Mouse (Mus musculus) forebrain, postnatal 0 days (tissue): Measurements from ENCODE around the gene Ywhaq. TPM values are rescaled to one million over a fixed set of nuclear protein-coding genes. Genes with fewer than 3 reads are reported as not detected.

ENCODE experiments used
- ATAC-seq: fragments of 200-750 bp; cut with Nextera tagmentation; 2 replicates; pipeline ENCODE4 v1.8.0; 2017; ENCODE audit warnings: mild to moderate bottlenecking, moderate library complexity
- DNase-seq: peaks from one replicate; pipeline ENCODE4 v3.0.0-alpha.2; 2015
- H3K27ac ChIP-seq: fragments of 300-500 bp; sonication (generic); 2 replicates; pipeline ENCODE4 v1.5.1; 2014; ENCODE audit warnings: low read depth, mild to moderate bottlenecking, antibody characterized with exemption, low read length, moderate library complexity, mixed read lengths
- H3K27me3 ChIP-seq: fragments of 300-500 bp; sonication (generic); 2 replicates; pipeline ENCODE4 v1.6.1; 2014; ENCODE audit warnings: mild to moderate bottlenecking, low read length, mixed read lengths; ENCODE audit not compliant: insufficient read depth
- H3K36me3 ChIP-seq: fragments of 300-500 bp; sonication (generic); 2 replicates; pipeline ENCODE4 v1.6.1; 2014; ENCODE audit warnings: mild to moderate bottlenecking, moderate library complexity; ENCODE audit not compliant: insufficient read depth
- H3K4me1 ChIP-seq: fragments of 300-500 bp; sonication (generic); 2 replicates; pipeline ENCODE4 v1.6.1; 2014; ENCODE audit warnings: antibody characterized with exemption; ENCODE audit not compliant: insufficient read depth
- H3K4me2 ChIP-seq: fragments of 300-500 bp; sonication (generic); 2 replicates; pipeline ENCODE4 v1.6.1; 2014; ENCODE audit warnings: low read depth, mild to moderate bottlenecking, moderate library complexity
- H3K4me3 ChIP-seq: fragments of 300-500 bp; sonication (generic); 2 replicates; pipeline ENCODE4 v1.5.1; 2014; ENCODE audit warnings: low read depth, low read length, mixed read lengths
- H3K9ac ChIP-seq: fragments of 300-500 bp; sonication (generic); 2 replicates; pipeline ENCODE4 v1.6.1; 2014; ENCODE audit warnings: mild to moderate bottlenecking
- H3K9me3 ChIP-seq: fragments of 300-500 bp; sonication (generic); 2 replicates; pipeline ENCODE4 v1.6.1; 2016; ENCODE audit warnings: low read length
- CTCF ChIP-seq: sonication (generic); IDR thresholded peaks from 2 replicates; pipeline ENCODE4 v1.5.1; 2016; ENCODE audit warnings: antibody characterized with exemption, control low read depth, low read depth
- WGBS: fragments of 180-500 bp; shearing (Covaris S2); extraction: QIAGEN DNeasy Blood & Tissue Kit; methylation state at CpG from one replicate; pipeline ENCODE4 v1.1.7; 2014; 5-methylcytosine and 5-hydroxymethylcytosine counted together
- polyA plus RNA-seq: library from polyadenylated mRNA; unstranded; fragments of >200 nt; fragmentation: Nextera tagmentation; extraction: Ambion mirVana; gene quantifications from 2 replicates; pipeline ENCODE4 v1.2.1, GENCODE M21; 2015
- total RNA-seq: library from RNA; depleted of rRNA; stranded (reverse); fragments of >200 nt; gene quantifications from 2 replicates; pipeline ENCODE4 v1.2.3, GENCODE M21; 2014

The Ywhaq gene
- total and polyA plus RNA-seq, 2 experiments from 2014 or later, result 738 to 1,188 TPM

GRCm38 (mm10) chr12:21443783-21444182 is 26.3 kb upstream of the Ywhaq start:
- no peaks in the 10 kb centered on the region for H3K9me3 ChIP-seq
- H3K4me3 ChIP-seq, result no peak overlapping the region
- whole genome bisulfite sequencing, result 87% methylated on average over 3 of the region's 3 CpGs
- ATAC-seq (no peak), DNase-seq (no peak)
- TF ChIP-seq CTCF, result no peak
- H3K27me3 ChIP-seq, result no peaks in the 10 kb centered on the region
- H3K4me2 ChIP-seq, result no peak overlapping the region
- no peak overlapping the region for H3K9ac ChIP-seq
- no peaks in the 10 kb centered on the region for H3K36me3 ChIP-seq
- H3K27ac ChIP-seq, result no peak overlapping the region
- H3K4me1 ChIP-seq, result peaks cover 3% of the 10 kb centered on the region; the same call in 1 of the 2 replicates

- DNase-seq, result no peak
- no peak overlapping the region for H3K27ac ChIP-seq
- TF ChIP-seq CTCF, result no peak
- no peaks in the 10 kb centered on the region for H3K36me3 ChIP-seq
- no peak for ATAC-seq
- no peak overlapping the region for H3K4me3 ChIP-seq
- no peak overlapping the region for H3K4me2 ChIP-seq
- peaks cover 3% of the 10 kb centered on the region; the same call in 1 of the 2 replicates for H3K4me1 ChIP-seq
- H3K9ac ChIP-seq, result no peak overlapping the region
- no peaks in the 10 kb centered on the region for H3K9me3 ChIP-seq
- no peaks in the 10 kb centered on the region for H3K27me3 ChIP-seq
- WGBS, result 96% methylated on average over 1 of the region's 1 CpGs
Measured at GRCm38 (mm10) chr12:21441870-21442269, 24.4 kb upstream of the Ywhaq start.

- no peak for TF ChIP-seq CTCF
- Histone ChIP-seq H3K4me1 (peaks cover 3% of the 10 kb centered on the region; the same call in 1 of the 2 replicates), H3K27ac (peak overlapping the region; percentile 46; the same call in 1 of the 2 replicates), H3K4me2 (no peak overlapping the region), H3K9ac (no peak overlapping the region), H3K36me3 (no peaks in the 10 kb centered on the region), H3K27me3 (no peaks in the 10 kb centered on the region), H3K4me3 (no peak overlapping the region), H3K9me3 (no peaks in the 10 kb centered on the region)
- 36% methylated on average over 9 of the region's 9 CpGs for WGBS
- DNase-seq (peak; percentile 14), ATAC-seq (peak; percentile 62; the same call in 1 of the 2 replicates)
Measured at GRCm38 (mm10) chr12:21439428-21439827, 22.0 kb upstream of the Ywhaq start.

- ATAC-seq (peak; percentile 60), DNase-seq (no peak)
- no peak overlapping the region for H3K4me2 ChIP-seq
Measured at GRCm38 (mm10) chr12:21438750-21439394, 21.4 kb upstream of the Ywhaq start.

GRCm38 (mm10) chr12:21438294-21438693 is 20.9 kb upstream of the Ywhaq start:
- no peaks in the 10 kb centered on the region for H3K9me3 ChIP-seq
- no peak for DNase-seq
- no peak for ATAC-seq
- no peak overlapping the region for H3K27ac ChIP-seq
- 78% methylated on average over 3 of the region's 3 CpGs for WGBS
- no peak overlapping the region for H3K4me2 ChIP-seq
- H3K4me1 ChIP-seq, result peaks cover 3% of the 10 kb centered on the region; the same call in 1 of the 2 replicates
- H3K9ac ChIP-seq, result no peak overlapping the region
- no peak overlapping the region for H3K4me3 ChIP-seq
- no peak for TF ChIP-seq CTCF
- no peaks in the 10 kb centered on the region for H3K27me3 ChIP-seq
- H3K36me3 ChIP-seq, result no peaks in the 10 kb centered on the region

More at GRCm38 (mm10) chr12:21438750-21439394, 21.4 kb upstream of the Ywhaq start:
- Histone ChIP-seq H3K9ac (no peak overlapping the region), H3K27me3 (no peaks in the 10 kb centered on the region), H3K36me3 (no peaks in the 10 kb centered on the region), H3K4me3 (no peak overlapping the region), H3K9me3 (no peaks in the 10 kb centered on the region), H3K27ac (peak overlapping the region; percentile 46; the same call in 1 of the 2 replicates), H3K4me1 (peaks cover 3% of the 10 kb centered on the region; the same call in 1 of the 2 replicates)
- TF ChIP-seq CTCF, result no peak
- 58% methylated on average over 4 of the region's 4 CpGs for WGBS

- Histone ChIP-seq H3K27ac (no peak overlapping the region), H3K27me3 (no peaks in the 10 kb centered on the region), H3K36me3 (no peaks in the 10 kb centered on the region), H3K4me1 (no peaks in the 10 kb centered on the region), H3K9me3 (no peaks in the 10 kb centered on the region), H3K9ac (no peak overlapping the region), H3K4me3 (no peak overlapping the region), H3K4me2 (no peak overlapping the region)
- no peak for ATAC-seq
- TF ChIP-seq CTCF, result no peak
- 66% methylated on average over 8 of the region's 8 CpGs for WGBS
- no peak for DNase-seq
Measured at GRCm38 (mm10) chr12:21431950-21432349, 14.5 kb upstream of the Ywhaq start.

DNA sequence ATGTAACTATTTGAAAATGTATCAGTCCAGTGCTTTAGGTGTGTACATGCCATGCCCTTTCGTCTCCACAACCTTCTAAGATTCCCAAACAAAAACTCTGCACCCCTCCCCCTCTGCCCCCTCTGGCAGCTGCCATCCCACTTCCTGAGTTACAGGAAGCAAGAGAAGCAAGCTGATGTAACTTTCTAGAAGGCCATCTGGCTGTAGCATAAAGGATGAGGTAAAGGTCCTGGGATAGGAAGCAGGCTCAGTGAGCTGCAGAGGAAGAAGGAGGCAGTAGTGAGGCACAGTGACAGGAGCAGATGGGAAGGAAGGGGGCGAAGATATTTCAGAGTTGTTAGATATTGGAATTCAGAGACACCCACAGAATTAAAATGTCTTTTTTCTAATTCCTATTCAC is 13.6 kb upstream of the Ywhaq start:
- no peak overlapping the region for H3K4me3 ChIP-seq
- no peak overlapping the region for H3K9ac ChIP-seq
- H3K4me1 ChIP-seq, result no peaks in the 10 kb centered on the region; the same call in 1 of the 2 replicates
- H3K9me3 ChIP-seq, result no peaks in the 10 kb centered on the region
- no peaks in the 10 kb centered on the region for H3K36me3 ChIP-seq
- DNase-seq (no peak), ATAC-seq (no peak)
- no peak for TF ChIP-seq CTCF
- 66% methylated on average over 2 of the region's 2 CpGs for whole genome bisulfite sequencing
- no peaks in the 10 kb centered on the region for H3K27me3 ChIP-seq
- H3K27ac ChIP-seq, result no peak overlapping the region
- H3K4me2 ChIP-seq, result no peak overlapping the region
